Mouse (Mus musculus) neural tube, embryonic 13.5 days (tissue): Measurements from ENCODE around the gene Rap1gap2. TPM values are rescaled to one million over a fixed set of nuclear protein-coding genes. Genes with fewer than 3 reads are reported as not detected.

Experiments
- ATAC-seq: fragments of 200-750 bp; cut with Nextera tagmentation; 2 replicates; pipeline ENCODE4 v1.8.0; 2017; ENCODE audit warnings: low read depth, mild to moderate bottlenecking, moderate TSS enrichment, moderate library complexity
- H3K27ac ChIP-seq: fragments of 300-500 bp; sonication (generic); replicated peaks from 2 replicates; pipeline ENCODE4 v1.5.1; 2015; ENCODE audit warnings: moderate library complexity, mild to moderate bottlenecking, inconsistent platforms
- H3K27me3 ChIP-seq: fragments of 300-500 bp; sonication (generic); 2 replicates; pipeline ENCODE4 v1.6.1; 2015; ENCODE audit warnings: mild to moderate bottlenecking, inconsistent platforms
- H3K36me3 ChIP-seq: fragments of 300-500 bp; sonication (generic); 2 replicates; pipeline ENCODE4 v1.6.1; 2015; ENCODE audit warnings: mild to moderate bottlenecking, inconsistent platforms
- H3K4me1 ChIP-seq: fragments of 300-500 bp; sonication (generic); replicated peaks from 2 replicates; pipeline ENCODE4 v1.6.1; 2015; ENCODE audit warnings: inconsistent platforms
- H3K4me2 ChIP-seq: fragments of 300-500 bp; sonication (generic); 2 replicates; pipeline ENCODE4 v1.6.1; 2015; ENCODE audit warnings: inconsistent platforms, mild to moderate bottlenecking, moderate library complexity
- H3K4me3 ChIP-seq: fragments of 300-500 bp; sonication (generic); 2 replicates; pipeline ENCODE4 v1.5.1; 2015; ENCODE audit warnings: mild to moderate bottlenecking, inconsistent platforms
- H3K9ac ChIP-seq: fragments of 300-500 bp; sonication (generic); 2 replicates; pipeline ENCODE4 v1.6.1; 2015; ENCODE audit warnings: moderate library complexity, mild to moderate bottlenecking, inconsistent platforms
- H3K9me3 ChIP-seq: fragments of 300-500 bp; sonication (generic); 2 replicates; pipeline ENCODE4 v1.6.1; 2016; ENCODE audit warnings: inconsistent platforms
- whole genome bisulfite sequencing: fragments of 180-500 bp; shearing (Covaris S2); methylation state at CpG from one replicate; pipeline ENCODE4 v1.1.7; 2015; 5-methylcytosine and 5-hydroxymethylcytosine counted together
- polyA plus RNA-seq: library from polyadenylated mRNA; unstranded; fragments of >200 nt; fragmentation: Nextera tagmentation; extraction: Ambion mirVana; gene quantifications from 2 replicates; pipeline ENCODE4 v1.2.1, GENCODE M21; 2015

The Rap1gap2 gene
- polyA plus RNA-seq, 1 experiment from 2014 or later = 10.9 TPM

GRCm38 (mm10) chr11:74550615-74551102 is 60.1 kb downstream of the Rap1gap2 start:
- Histone ChIP-seq H3K9ac (no peak overlapping the region), H3K9me3 (no peaks in the 10 kb centered on the region), H3K4me3 (no peak overlapping the region), H3K27me3 (no peaks in the 10 kb centered on the region), H3K4me1 (peaks cover 37% of the 10 kb centered on the region), H3K27ac (no peak overlapping the region), H3K4me2 (no peak overlapping the region), H3K36me3 (no peaks in the 10 kb centered on the region)
- 71% methylated on average over 5 of the region's 5 CpGs for WGBS
- ATAC-seq = no peak

- peaks cover 22% of the 10 kb centered on the region for H3K4me1 ChIP-seq
- no peak overlapping the region for H3K27ac ChIP-seq
- H3K4me3 ChIP-seq = no peak overlapping the region
- no peak for ATAC-seq
- WGBS = 18% methylated on average over 7 of the region's 7 CpGs
- H3K9me3 ChIP-seq = no peaks in the 10 kb centered on the region
- no peaks in the 10 kb centered on the region for H3K36me3 ChIP-seq
- H3K27me3 ChIP-seq = no peaks in the 10 kb centered on the region
- no peak overlapping the region for H3K9ac ChIP-seq
- no peak overlapping the region for H3K4me2 ChIP-seq
These were observed 61.8 kb downstream of the Rap1gap2 start for GRCm38 (mm10) chr11:74548781-74549382.

- Histone ChIP-seq H3K27ac (peak overlapping the region; percentile 74), H3K36me3 (no peaks in the 10 kb centered on the region), H3K4me2 (peak overlapping the region; percentile 56), H3K4me1 (peaks cover 22% of the 10 kb centered on the region), H3K27me3 (no peaks in the 10 kb centered on the region), H3K4me3 (peak overlapping the region; percentile 27), H3K9ac (peak overlapping the region; percentile 65), H3K9me3 (no peaks in the 10 kb centered on the region)
- 5% methylated on average over 16 of the region's 16 CpGs for WGBS
- peak; percentile 84 for ATAC-seq
These were observed 63.6 kb downstream of the Rap1gap2 start for GRCm38 (mm10) chr11:74546933-74547694.

- Histone ChIP-seq H3K9ac (no peak overlapping the region), H3K4me3 (no peak overlapping the region), H3K4me1 (peaks cover 22% of the 10 kb centered on the region), H3K4me2 (no peak overlapping the region), H3K27me3 (no peaks in the 10 kb centered on the region), H3K9me3 (no peaks in the 10 kb centered on the region), H3K27ac (no peak overlapping the region), H3K36me3 (no peaks in the 10 kb centered on the region)
- WGBS = 50% methylated on average over 4 of the region's 4 CpGs
- ATAC-seq = 0 out of 2 replicates have a peak, but pooled peaks have one; percentile 12
These were observed 64.5 kb downstream of the Rap1gap2 start for GRCm38 (mm10) chr11:74546165-74546564.

GRCm38 (mm10) chr11:74545560-74545959 is 65.2 kb downstream of the Rap1gap2 start:
- Histone ChIP-seq H3K4me2 (no peak overlapping the region), H3K27me3 (no peaks in the 10 kb centered on the region), H3K9me3 (no peaks in the 10 kb centered on the region), H3K4me1 (peaks cover 22% of the 10 kb centered on the region), H3K27ac (no peak overlapping the region), H3K4me3 (no peak overlapping the region), H3K36me3 (no peaks in the 10 kb centered on the region), H3K9ac (no peak overlapping the region)
- WGBS = 89% methylated on average over 2 of the region's 2 CpGs
- no peak for ATAC-seq

- no peak overlapping the region for H3K4me2 ChIP-seq
- no peak overlapping the region for H3K9ac ChIP-seq
- 80% methylated on average over 4 of the region's 4 CpGs for WGBS
- H3K9me3 ChIP-seq = no peaks in the 10 kb centered on the region
- no peaks in the 10 kb centered on the region for H3K27me3 ChIP-seq
- no peaks in the 10 kb centered on the region for H3K36me3 ChIP-seq
- H3K4me3 ChIP-seq = no peak overlapping the region
- ATAC-seq = no peak
- H3K4me1 ChIP-seq = peaks cover 10% of the 10 kb centered on the region
- H3K27ac ChIP-seq = no peak overlapping the region
These were observed 73.4 kb downstream of the Rap1gap2 start for GRCm38 (mm10) chr11:74537352-74537751.

GRCm38 (mm10) chr11:74536140-74536842 is 74.4 kb downstream of the Rap1gap2 start:
- Histone ChIP-seq H3K4me1 (peaks cover 17% of the 10 kb centered on the region), H3K4me3 (no peak overlapping the region), H3K27ac (no peak overlapping the region), H3K27me3 (no peaks in the 10 kb centered on the region), H3K36me3 (no peaks in the 10 kb centered on the region), H3K9ac (no peak overlapping the region), H3K4me2 (no peak overlapping the region), H3K9me3 (no peaks in the 10 kb centered on the region)
- WGBS = 32% methylated on average over 14 of the region's 14 CpGs
- peak; percentile 56; the same call in 1 of the 2 replicates for ATAC-seq

GRCm38 (mm10) chr11:74534380-74534779 is 76.3 kb downstream of the Rap1gap2 start:
- ATAC-seq = no peak
- Histone ChIP-seq H3K9me3 (no peaks in the 10 kb centered on the region), H3K36me3 (no peaks in the 10 kb centered on the region), H3K4me1 (peaks cover 20% of the 10 kb centered on the region), H3K4me3 (no peak overlapping the region), H3K27me3 (no peaks in the 10 kb centered on the region), H3K27ac (no peak overlapping the region), H3K9ac (no peak overlapping the region), H3K4me2 (no peak overlapping the region)
- WGBS = 92% methylated on average over 7 of the region's 7 CpGs

- peaks cover 20% of the 10 kb centered on the region for H3K4me1 ChIP-seq
- no peaks in the 10 kb centered on the region for H3K9me3 ChIP-seq
- H3K27ac ChIP-seq = no peak overlapping the region
- 0 out of 2 replicates have a peak, but pooled peaks cover 5% of the 10 kb centered on the region for H3K27me3 ChIP-seq
- H3K4me3 ChIP-seq = no peak overlapping the region
- WGBS = 94% methylated on average over 2 of the region's 2 CpGs
- no peak for ATAC-seq
- H3K36me3 ChIP-seq = no peaks in the 10 kb centered on the region
- H3K4me2 ChIP-seq = no peak overlapping the region
- H3K9ac ChIP-seq = no peak overlapping the region
These were observed 77.7 kb downstream of the Rap1gap2 start for GRCm38 (mm10) chr11:74533050-74533449.

- 0 out of 2 replicates have a peak, but pooled peaks cover 5% of the 10 kb centered on the region for H3K27me3 ChIP-seq
- H3K4me1 ChIP-seq = peaks cover 20% of the 10 kb centered on the region
- H3K4me3 ChIP-seq = no peak overlapping the region
- H3K36me3 ChIP-seq = no peaks in the 10 kb centered on the region
- no peak overlapping the region for H3K9ac ChIP-seq
- H3K27ac ChIP-seq = no peak overlapping the region
- 49% methylated on average over 4 of the region's 4 CpGs for WGBS
- no peak overlapping the region for H3K4me2 ChIP-seq
- H3K9me3 ChIP-seq = no peaks in the 10 kb centered on the region
- ATAC-seq = no peak
These were observed 78.3 kb downstream of the Rap1gap2 start for GRCm38 (mm10) chr11:74532401-74532800.

- Histone ChIP-seq H3K27ac (no peak overlapping the region), H3K4me2 (no peak overlapping the region), H3K9ac (no peak overlapping the region), H3K4me1 (peaks cover 22% of the 10 kb centered on the region), H3K9me3 (no peaks in the 10 kb centered on the region), H3K27me3 (peaks cover 5% of the 10 kb centered on the region; the same call in 1 of the 2 replicates), H3K36me3 (no peaks in the 10 kb centered on the region), H3K4me3 (no peak overlapping the region)
- ATAC-seq = no peak
- 28% methylated on average over 3 of the region's 3 CpGs for WGBS
These were observed 79.0 kb downstream of the Rap1gap2 start for GRCm38 (mm10) chr11:74531725-74532124.

- H3K4me1 ChIP-seq = peaks cover 16% of the 10 kb centered on the region
- H3K4me3 ChIP-seq = no peak overlapping the region
- WGBS = 57% methylated on average over 4 of the region's 4 CpGs
- no peak overlapping the region for H3K4me2 ChIP-seq
- no peak overlapping the region for H3K9ac ChIP-seq
- H3K36me3 ChIP-seq = no peaks in the 10 kb centered on the region
- H3K27me3 ChIP-seq = peaks cover 12% of the 10 kb centered on the region; the same call in 1 of the 2 replicates
- no peak overlapping the region for H3K27ac ChIP-seq
- no peaks in the 10 kb centered on the region for H3K9me3 ChIP-seq
- no peak for ATAC-seq
These were observed 80.9 kb downstream of the Rap1gap2 start for GRCm38 (mm10) chr11:74529803-74530202.
